Mouse (Mus musculus): ENCODE data around the gene S100a13. TPM values are rescaled to one million over a fixed set of nuclear protein-coding genes. Genes with fewer than 3 reads are reported as not detected.
A peak's percentile ranks its signal among the peaks of the same experiment; 100 is the strongest.

S100a13 gene
- polyA plus RNA-seq, 1 experiment from 2014 or later, result 7.5 TPM

- Histone ChIP-seq H3K9ac (no peak within 1 kb of the TSS), H3K4me2 (no peak within 1 kb of the TSS), H3K9me3 (replicated peaks) (no peaks in the 10 kb centered on the region), H3K36me3 (ENCODE audit: poor library complexity, severe bottlenecking) (no peaks in the 10 kb centered on the region), H3K4me3 (no peak within 1 kb of the TSS), H3K27ac (no peak within 1 kb of the TSS), H3K27me3 (no peaks in the 10 kb centered on the region), H3K4me1 (peaks cover 15% of the 10 kb centered on the region; the same call in 1 of the 2 replicates)
- 43% methylated on average over 10 of the region's 10 CpGs for WGBS
- no peak for ATAC-seq
These were observed 23.1 kb downstream of the S100a13 start, which contains the start of gene S100a16 for GRCm38 (mm10) chr3:90537141-90537904. TSS of gene S100a16 (plus strand) at chr3:90537254.

- H3K4me1 ChIP-seq, result peaks cover 17% of the 10 kb centered on the region; the same call in 1 of the 2 replicates
- H3K4me3 ChIP-seq, result no peak overlapping the region
- 79% methylated on average over 5 of the region's 5 CpGs for WGBS
- H3K9ac ChIP-seq, result no peak overlapping the region
- ATAC-seq, result no peak
- no peak overlapping the region for H3K27ac ChIP-seq
- H3K4me2 ChIP-seq, result no peak overlapping the region
- H3K27me3 ChIP-seq, result no peaks in the 10 kb centered on the region
- no peaks in the 10 kb centered on the region for H3K9me3 ChIP-seq (replicated peaks)
- no peaks in the 10 kb centered on the region for H3K36me3 ChIP-seq (ENCODE audit: poor library complexity, severe bottlenecking)
These were observed 23.7 kb downstream of the S100a13 start for GRCm38 (mm10) chr3:90537905-90538296.

GRCm38 (mm10) chr3:90540904-90541303, 26.7 kb downstream of the S100a13 start:
- peaks cover 17% of the 10 kb centered on the region; the same call in 1 of the 2 replicates for H3K4me1 ChIP-seq
- no peaks in the 10 kb centered on the region for H3K9me3 ChIP-seq (replicated peaks)
- H3K4me2 ChIP-seq, result no peak overlapping the region
- WGBS, result 33% methylated on average over 4 of the region's 4 CpGs
- no peaks in the 10 kb centered on the region for H3K27me3 ChIP-seq
- H3K9ac ChIP-seq, result peak overlapping the region; percentile 30; the same call in 1 of the 2 replicates
- no peak overlapping the region for H3K27ac ChIP-seq
- peak; percentile 72 for ATAC-seq
- H3K36me3 ChIP-seq (ENCODE audit: poor library complexity, severe bottlenecking), result no peaks in the 10 kb centered on the region
- no peak overlapping the region for H3K4me3 ChIP-seq

- ATAC-seq, result no peak
- Histone ChIP-seq H3K27me3 (no peaks in the 10 kb centered on the region), H3K4me3 (no peak overlapping the region), H3K9me3 (replicated peaks) (no peaks in the 10 kb centered on the region), H3K4me2 (no peak overlapping the region), H3K9ac (no peak overlapping the region), H3K36me3 (ENCODE audit: poor library complexity, severe bottlenecking) (no peaks in the 10 kb centered on the region), H3K27ac (no peak overlapping the region), H3K4me1 (no peaks in the 10 kb centered on the region)
- 68% methylated on average over 5 of the region's 5 CpGs for WGBS
These were observed 35.6 kb downstream of the S100a13 start for GRCm38 (mm10) chr3:90549676-90550420.

- no peak for ATAC-seq
- Histone ChIP-seq H3K27ac (no peak overlapping the region), H3K27me3 (no peaks in the 10 kb centered on the region), H3K4me2 (no peak overlapping the region), H3K36me3 (ENCODE audit: poor library complexity, severe bottlenecking) (no peaks in the 10 kb centered on the region), H3K9me3 (replicated peaks) (no peaks in the 10 kb centered on the region), H3K9ac (no peak overlapping the region), H3K4me1 (no peaks in the 10 kb centered on the region), H3K4me3 (no peak overlapping the region)
- 93% methylated on average over 2 of the region's 2 CpGs for WGBS
These were observed 36.2 kb downstream of the S100a13 start for GRCm38 (mm10) chr3:90550421-90550790.

GRCm38 (mm10) chr3:90552231-90552630, 38.0 kb downstream of the S100a13 start:
- H3K4me3 ChIP-seq, result no peak overlapping the region
- H3K9me3 ChIP-seq (replicated peaks), result no peaks in the 10 kb centered on the region
- WGBS, result 93% methylated on average over 2 of the region's 2 CpGs
- peaks cover 13% of the 10 kb centered on the region for H3K4me1 ChIP-seq
- no peaks in the 10 kb centered on the region for H3K27me3 ChIP-seq
- no peak for ATAC-seq
- no peak overlapping the region for H3K4me2 ChIP-seq
- no peaks in the 10 kb centered on the region for H3K36me3 ChIP-seq (ENCODE audit: poor library complexity, severe bottlenecking)
- H3K9ac ChIP-seq, result no peak overlapping the region
- H3K27ac ChIP-seq, result no peak overlapping the region

GRCm38 (mm10) chr3:90555954-90556353, 41.7 kb downstream of the S100a13 start:
- no peak overlapping the region for H3K4me3 ChIP-seq
- H3K9ac ChIP-seq, result no peak overlapping the region
- ATAC-seq, result peak; percentile 95
- H3K36me3 ChIP-seq (ENCODE audit: poor library complexity, severe bottlenecking), result no peaks in the 10 kb centered on the region
- H3K4me2 ChIP-seq, result no peak overlapping the region
- H3K9me3 ChIP-seq (replicated peaks), result no peaks in the 10 kb centered on the region
- WGBS, result 18% methylated on average over 5 of the region's 5 CpGs
- H3K27me3 ChIP-seq, result no peaks in the 10 kb centered on the region
- peak overlapping the region; percentile 65 for H3K27ac ChIP-seq
- peaks cover 13% of the 10 kb centered on the region for H3K4me1 ChIP-seq

GRCm38 (mm10) chr3:90560008-90560628, 45.9 kb downstream of the S100a13 start, which contains the start of gene S100a3:
TSS of gene S100a3 (plus strand) at chr3:90560578.
- no peak within 1 kb of the TSS for H3K9ac ChIP-seq
- H3K4me3 ChIP-seq, result no peak within 1 kb of the TSS
- no peak for ATAC-seq
- H3K4me2 ChIP-seq, result no peak within 1 kb of the TSS
- 86% methylated on average over 6 of the region's 6 CpGs for WGBS
- H3K9me3 ChIP-seq (replicated peaks), result no peaks in the 10 kb centered on the region
- peaks cover 13% of the 10 kb centered on the region for H3K4me1 ChIP-seq
- no peaks in the 10 kb centered on the region for H3K36me3 ChIP-seq (ENCODE audit: poor library complexity, severe bottlenecking)
- H3K27me3 ChIP-seq, result no peaks in the 10 kb centered on the region
- no peak within 1 kb of the TSS for H3K27ac ChIP-seq

Other genes with a start within 250 kb of the S100a13 start
- gene Dennd4b, start 249.2 kb upstream of the S100a13 start, polyA plus RNA-seq (2015; fragmentation: Nextera tagmentation; extraction: Ambion mirVana), result 3.1 and 4.5 TPM in 2 replicates
- gene Gatad2b, start 221.3 kb upstream of the S100a13 start, polyA plus RNA-seq (2015; fragmentation: Nextera tagmentation; extraction: Ambion mirVana), result 18.0 and 18.6 TPM in 2 replicates
- 11.2 and 12.4 TPM in 2 replicates for gene Slc27a3, start 124.5 kb upstream of the S100a13 start, polyA plus RNA-seq (2015; fragmentation: Nextera tagmentation; extraction: Ambion mirVana)
- 27.8 and 29.3 TPM in 2 replicates for gene Ints3, start 80.8 kb upstream of the S100a13 start, polyA plus RNA-seq (2015; fragmentation: Nextera tagmentation; extraction: Ambion mirVana)
- 2.3 and 2.8 TPM in 2 replicates for gene Npr1, start 48.6 kb upstream of the S100a13 start, polyA plus RNA-seq (2015; fragmentation: Nextera tagmentation; extraction: Ambion mirVana)
- gene Ilf2, start 38.3 kb upstream of the S100a13 start, polyA plus RNA-seq (2015; fragmentation: Nextera tagmentation; extraction: Ambion mirVana), result 367 and 388 TPM in 2 replicates
- gene Snapin, start 23.4 kb upstream of the S100a13 start, polyA plus RNA-seq (2015; fragmentation: Nextera tagmentation; extraction: Ambion mirVana), result 73.5 and 76.5 TPM in 2 replicates
- 214 and 215 TPM in 2 replicates for gene Chtop, start 4.9 kb upstream of the S100a13 start, polyA plus RNA-seq (2015; fragmentation: Nextera tagmentation; extraction: Ambion mirVana)
- 5.0 and 6.8 TPM in 2 replicates for gene S100a1, start within 50 bp of the S100a13 start, polyA plus RNA-seq (2015; fragmentation: Nextera tagmentation; extraction: Ambion mirVana)
- not detected in 2 replicates for gene S100a14, start 12.4 kb downstream of the S100a13 start, polyA plus RNA-seq (2015; fragmentation: Nextera tagmentation; extraction: Ambion mirVana)
- 27.3 and 35.1 TPM in 2 replicates for gene S100a16, start 22.8 kb downstream of the S100a13 start, polyA plus RNA-seq (2015; fragmentation: Nextera tagmentation; extraction: Ambion mirVana)
- gene S100a3, start 46.1 kb downstream of the S100a13 start, polyA plus RNA-seq (2015; fragmentation: Nextera tagmentation; extraction: Ambion mirVana), result not detected in 2 replicates
- not detected in 2 replicates for gene S100a2, start 75.8 kb downstream of the S100a13 start, polyA plus RNA-seq (2015; fragmentation: Nextera tagmentation; extraction: Ambion mirVana)
- not detected in 2 replicates for gene Gm42674, start 87.5 kb downstream of the S100a13 start, polyA plus RNA-seq (2015; fragmentation: Nextera tagmentation; extraction: Ambion mirVana)
- 0.40 and 1.6 TPM in 2 replicates for gene S100a4, start 89.3 kb downstream of the S100a13 start, polyA plus RNA-seq (2015; fragmentation: Nextera tagmentation; extraction: Ambion mirVana)
- not detected in 2 replicates for gene S100a5, start 94.1 kb downstream of the S100a13 start, polyA plus RNA-seq (2015; fragmentation: Nextera tagmentation; extraction: Ambion mirVana)
- gene S100a6, start 98.4 kb downstream of the S100a13 start, polyA plus RNA-seq (2015; fragmentation: Nextera tagmentation; extraction: Ambion mirVana), result 15.4 and 23.8 TPM in 2 replicates
- gene S100a7a, start 139.6 kb downstream of the S100a13 start, polyA plus RNA-seq (2015; fragmentation: Nextera tagmentation; extraction: Ambion mirVana), result 0.26 TPM in 1 of 2 replicates, not detected in the other
- gene S100a8, start 154.5 kb downstream of the S100a13 start, polyA plus RNA-seq (2015; fragmentation: Nextera tagmentation; extraction: Ambion mirVana), result 1.8 and 2.8 TPM in 2 replicates
- gene S100a9, start 181.3 kb downstream of the S100a13 start, polyA plus RNA-seq (2015; fragmentation: Nextera tagmentation; extraction: Ambion mirVana), result 2.3 and 3.0 TPM in 2 replicates
- gene Pglyrp4, start 212.5 kb downstream of the S100a13 start, polyA plus RNA-seq (2015; fragmentation: Nextera tagmentation; extraction: Ambion mirVana), result not detected in 2 replicates